Mouse (Mus musculus): Measurements from ENCODE around the gene Olfr1315-ps1. TPM values are rescaled to one million over a fixed set of nuclear protein-coding genes. Genes with fewer than 3 reads are reported as not detected.

The Olfr1315-ps1 gene
- not detected in 2 replicates for polyA plus RNA-seq (2016; fragmentation: Nextera tagmentation; extraction: Ambion mirVana)

GRCm38 (mm10) chr2:112115340-112115739 lies at the start of gene Olfr1315-ps1:
Gene Olfr1315-ps1, minus strand, starts transcription at chr2:112115440.
- H3K36me3 ChIP-seq (replicated peaks): no peaks in the 10 kb centered on the region
- WGBS: 82% methylated on average over 1 of the region's 1 CpGs
- H3K27me3 ChIP-seq (replicated peaks; ENCODE audit: low read depth, poor library complexity, severe bottlenecking): no peaks in the 10 kb centered on the region
- no peak within 1 kb of the TSS for H3K27ac ChIP-seq (replicated peaks)
- H3K4me3 ChIP-seq: no peak within 1 kb of the TSS
- no peak for DNase-seq (ENCODE audit: low spot score)
- no peaks in the 10 kb centered on the region for H3K4me1 ChIP-seq
- H3K9me3 ChIP-seq: no peaks in the 10 kb centered on the region

DNA sequence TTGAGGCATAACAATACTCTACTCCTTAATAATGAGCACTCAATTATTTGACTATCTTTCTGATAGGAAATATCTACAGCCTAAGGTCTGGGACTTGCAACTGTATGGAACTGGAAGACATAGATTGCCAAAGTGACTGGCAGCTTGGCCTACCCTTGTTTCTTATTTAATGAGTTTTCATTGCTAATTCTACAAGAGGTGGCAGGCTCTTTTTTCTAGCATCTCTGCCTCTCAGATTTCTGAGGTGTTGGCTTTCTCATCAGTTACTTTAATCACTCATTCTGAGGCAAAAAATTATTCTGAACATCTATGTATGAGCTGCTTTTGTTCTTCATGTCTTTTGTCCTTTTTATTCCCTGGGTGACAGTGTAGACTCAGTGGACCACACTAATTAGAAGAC lies 38.7 kb upstream of the Olfr1315-ps1 start, which contains the start of gene Olfr1318:
TSS of gene Olfr1318 (plus strand) at position 301 of the 400 bp plus-strand sequence.
- no peak within 1 kb of the TSS for H3K27ac ChIP-seq (replicated peaks)
- H3K36me3 ChIP-seq (replicated peaks): no peaks in the 10 kb centered on the region
- H3K9me3 ChIP-seq: no peaks in the 10 kb centered on the region
- H3K27me3 ChIP-seq (replicated peaks; ENCODE audit: low read depth, poor library complexity, severe bottlenecking): no peaks in the 10 kb centered on the region
- H3K4me1 ChIP-seq: no peaks in the 10 kb centered on the region
- H3K4me3 ChIP-seq: no peak within 1 kb of the TSS
- no peak for DNase-seq (ENCODE audit: low spot score)

GRCm38 (mm10) chr2:112140029-112140428 lies 24.8 kb upstream of the Olfr1315-ps1 start, which contains the start of gene Olfr1317:
Gene Olfr1317, plus strand, starts transcription at chr2:112140329.
- Histone ChIP-seq H3K4me3 (no peak within 1 kb of the TSS), H3K9me3 (no peaks in the 10 kb centered on the region), H3K36me3 (replicated peaks) (no peaks in the 10 kb centered on the region), H3K27me3 (replicated peaks; ENCODE audit: low read depth, poor library complexity, severe bottlenecking) (no peaks in the 10 kb centered on the region), H3K4me1 (no peaks in the 10 kb centered on the region), H3K27ac (replicated peaks) (no peak within 1 kb of the TSS)
- 77% methylated on average over 2 of the region's 2 CpGs for WGBS
- DNase-seq (ENCODE audit: low spot score): no peak

GRCm38 (mm10) chr2:112134877-112135276 lies 19.6 kb upstream of the Olfr1315-ps1 start, which contains the start of gene Olfr1316:
Gene Olfr1316, minus strand, starts transcription at chr2:112134977.
- Histone ChIP-seq H3K27me3 (replicated peaks; ENCODE audit: low read depth, poor library complexity, severe bottlenecking) (no peaks in the 10 kb centered on the region), H3K36me3 (replicated peaks) (no peaks in the 10 kb centered on the region), H3K4me1 (no peaks in the 10 kb centered on the region), H3K4me3 (no peak within 1 kb of the TSS), H3K9me3 (no peaks in the 10 kb centered on the region), H3K27ac (replicated peaks) (no peak within 1 kb of the TSS)
- WGBS: 85% methylated on average over 2 of the region's 2 CpGs
- no peak for DNase-seq (ENCODE audit: low spot score)

GRCm38 (mm10) chr2:112096681-112097080 lies 18.6 kb downstream of the Olfr1315-ps1 start, which contains the start of gene Olfr1314:
Gene Olfr1314, minus strand, starts transcription at chr2:112096781.
- Histone ChIP-seq H3K9me3 (no peaks in the 10 kb centered on the region), H3K4me3 (no peak within 1 kb of the TSS), H3K27me3 (replicated peaks; ENCODE audit: low read depth, poor library complexity, severe bottlenecking) (no peaks in the 10 kb centered on the region), H3K4me1 (no peaks in the 10 kb centered on the region), H3K36me3 (replicated peaks) (no peaks in the 10 kb centered on the region), H3K27ac (replicated peaks) (no peak within 1 kb of the TSS)
- DNase-seq (ENCODE audit: low spot score): no peak

GRCm38 (mm10) chr2:112077743-112078142 lies 37.5 kb downstream of the Olfr1315-ps1 start, which contains the start of gene Olfr1313:
Gene Olfr1313, minus strand, starts transcription at chr2:112077843.
- H3K9me3 ChIP-seq: no peaks in the 10 kb centered on the region
- no peak within 1 kb of the TSS for H3K4me3 ChIP-seq
- H3K27me3 ChIP-seq (replicated peaks; ENCODE audit: low read depth, poor library complexity, severe bottlenecking): no peaks in the 10 kb centered on the region
- no peak for DNase-seq (ENCODE audit: low spot score)
- no peaks in the 10 kb centered on the region for H3K36me3 ChIP-seq (replicated peaks)
- H3K27ac ChIP-seq (replicated peaks): no peak within 1 kb of the TSS
- no peaks in the 10 kb centered on the region for H3K4me1 ChIP-seq

Other genes with a start within 250 kb of the Olfr1315-ps1 start
- not detected in 2 replicates for gene Olfr1305, start 238.3 kb downstream of the Olfr1315-ps1 start, polyA plus RNA-seq (2016; fragmentation: Nextera tagmentation; extraction: Ambion mirVana)
- gene Olfr1306, start 199.2 kb downstream of the Olfr1315-ps1 start, polyA plus RNA-seq (2016; fragmentation: Nextera tagmentation; extraction: Ambion mirVana): not detected in 2 replicates
- 0.01 TPM in 1 of 2 replicates, not detected in the other for gene Olfr1307, start 166.0 kb downstream of the Olfr1315-ps1 start, polyA plus RNA-seq (2016; fragmentation: Nextera tagmentation; extraction: Ambion mirVana)
- not detected in 2 replicates for gene Olfr1308, start 150.5 kb downstream of the Olfr1315-ps1 start, polyA plus RNA-seq (2016; fragmentation: Nextera tagmentation; extraction: Ambion mirVana)
- not detected in 2 replicates for gene Olfr1309, start 125.2 kb downstream of the Olfr1315-ps1 start, polyA plus RNA-seq (2016; fragmentation: Nextera tagmentation; extraction: Ambion mirVana)
- gene Olfr1310, start 102.7 kb downstream of the Olfr1315-ps1 start, polyA plus RNA-seq (2016; fragmentation: Nextera tagmentation; extraction: Ambion mirVana): not detected in 2 replicates
- not detected in 2 replicates for gene Olfr1311, start 91.0 kb downstream of the Olfr1315-ps1 start, polyA plus RNA-seq (2016; fragmentation: Nextera tagmentation; extraction: Ambion mirVana)
- gene Olfr1312, start 65.2 kb downstream of the Olfr1315-ps1 start, polyA plus RNA-seq (2016; fragmentation: Nextera tagmentation; extraction: Ambion mirVana): not detected in 2 replicates
- not detected in 2 replicates for gene Olfr1313, start 37.6 kb downstream of the Olfr1315-ps1 start, polyA plus RNA-seq (2016; fragmentation: Nextera tagmentation; extraction: Ambion mirVana)
- gene Olfr1314, start 18.7 kb downstream of the Olfr1315-ps1 start, polyA plus RNA-seq (2016; fragmentation: Nextera tagmentation; extraction: Ambion mirVana): not detected in 2 replicates
- not detected in 2 replicates for gene Olfr1316, start 19.5 kb upstream of the Olfr1315-ps1 start, polyA plus RNA-seq (2016; fragmentation: Nextera tagmentation; extraction: Ambion mirVana)
- not detected in 2 replicates for gene Olfr1317, start 24.9 kb upstream of the Olfr1315-ps1 start, polyA plus RNA-seq (2016; fragmentation: Nextera tagmentation; extraction: Ambion mirVana)
- not detected in 2 replicates for gene Olfr1318, start 38.8 kb upstream of the Olfr1315-ps1 start, polyA plus RNA-seq (2016; fragmentation: Nextera tagmentation; extraction: Ambion mirVana)
- 13.1 and 14.0 TPM in 2 replicates for gene Lpcat4, start 124.0 kb upstream of the Olfr1315-ps1 start, polyA plus RNA-seq (2016; fragmentation: Nextera tagmentation; extraction: Ambion mirVana)
- 0.10 TPM in 1 of 2 replicates, not detected in the other for gene Nutm1, start 143.9 kb upstream of the Olfr1315-ps1 start, polyA plus RNA-seq (2016; fragmentation: Nextera tagmentation; extraction: Ambion mirVana)
- gene Nop10, start 146.5 kb upstream of the Olfr1315-ps1 start, polyA plus RNA-seq (2016; fragmentation: Nextera tagmentation; extraction: Ambion mirVana): 220 and 238 TPM in 2 replicates
- 8.2 and 9.7 TPM in 2 replicates for gene Slc12a6, start 150.4 kb upstream of the Olfr1315-ps1 start, polyA plus RNA-seq (2016; fragmentation: Nextera tagmentation; extraction: Ambion mirVana)
- not detected in 2 replicates for gene Gm21985, start 150.9 kb upstream of the Olfr1315-ps1 start, polyA plus RNA-seq (2016; fragmentation: Nextera tagmentation; extraction: Ambion mirVana)

Data from embryonic facial prominence, embryonic 10.5 days (tissue).